Mouse (Mus musculus) leukemia stem cell, adult 10-12 weeks (primary cell): ENCODE data around the gene Polg2. TPM values are rescaled to one million over a fixed set of nuclear protein-coding genes. Genes with fewer than 3 reads are reported as not detected.

Experiments
- polyA plus RNA-seq: library from polyadenylated mRNA; stranded (reverse); fragments of >175 nt; gene quantifications from 2 replicates; pipeline ENCODE4 v1.2.3, GENCODE M21; 2012; ENCODE audit warnings: low replicate concordance

Gene Polg2
- polyA plus RNA-seq = 1.3 and 2.4 TPM in 2 replicates

DNA sequence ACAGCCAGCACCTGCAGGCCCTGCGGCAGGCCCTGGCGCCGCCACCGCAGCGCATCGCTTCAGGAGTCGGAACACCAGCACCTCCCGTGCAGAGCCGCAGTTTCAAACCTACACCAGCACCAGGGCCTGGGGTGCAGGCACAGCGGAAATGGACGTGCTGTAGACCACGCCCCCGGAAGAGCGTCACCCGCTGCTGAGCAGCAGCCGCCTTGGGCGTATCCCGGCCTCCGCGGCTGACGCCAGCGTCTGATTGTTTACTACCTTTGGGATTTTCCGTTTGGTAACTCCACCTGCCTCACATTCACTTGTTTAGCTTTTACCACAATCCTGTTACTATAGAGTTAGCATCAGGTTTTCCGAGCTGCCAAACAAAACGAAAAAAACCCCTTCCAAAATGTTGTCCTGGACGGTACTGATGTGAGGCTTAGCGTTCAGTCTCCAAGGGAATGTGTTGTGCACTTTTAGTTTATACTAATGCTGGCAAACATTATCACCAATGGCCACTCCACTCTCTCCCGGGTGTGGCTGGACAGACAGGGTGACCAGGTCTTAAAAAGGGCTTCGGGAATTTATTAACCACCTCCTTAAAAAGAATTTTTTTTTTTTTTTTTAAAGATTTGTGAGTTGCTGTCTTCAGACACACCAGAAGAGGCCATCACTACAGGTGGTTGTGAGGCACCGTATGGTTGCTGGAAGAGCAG, at the start of gene Polg2:
Gene Polg2, minus strand, starts transcription at position 150 of the 701 bp plus-strand sequence.

GRCm38 (mm10) chr11:106788775-106789459, 9.6 kb upstream of the Polg2 start, which contains the start of the genes Ddx5 and Cep95:
Gene Ddx5 (minus strand): TSS chr11:106789185.
Gene Cep95 (plus strand): TSS chr11:106789252.

GRCm38 (mm10) chr11:106751039-106752018, 28.0 kb downstream of the Polg2 start, which contains the start of gene Milr1:
Gene Milr1 (plus strand): TSS chr11:106751226.

DNA sequence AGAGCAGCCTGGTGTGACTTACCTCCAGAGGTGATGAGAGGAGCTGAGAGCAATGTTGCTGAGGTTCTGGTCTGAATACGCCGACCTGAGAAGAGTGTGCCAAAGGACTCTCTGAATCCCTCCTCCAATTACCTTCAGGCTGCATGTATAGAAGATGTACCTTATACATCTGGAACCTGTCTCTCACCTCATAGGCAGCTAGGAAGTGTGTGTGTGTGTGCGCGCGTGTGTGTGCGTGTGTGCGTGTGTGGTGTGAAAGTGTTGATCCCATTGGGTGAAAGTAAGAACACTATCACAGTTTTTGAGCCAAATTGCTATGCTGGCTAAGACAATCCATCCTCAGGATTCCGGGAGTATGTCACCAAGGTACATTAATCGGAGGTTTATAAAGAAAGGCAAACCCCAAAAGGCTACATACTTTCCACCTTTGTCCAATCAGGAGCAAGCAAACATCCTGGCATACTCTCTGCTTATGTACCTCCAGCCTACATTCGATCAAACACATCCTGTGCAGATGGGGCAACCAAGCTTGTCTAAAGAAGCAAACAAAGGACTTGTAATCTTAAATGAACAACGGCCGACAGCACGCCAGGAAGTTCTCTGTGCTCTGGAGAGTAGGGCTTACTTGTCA, 29.1 kb downstream of the Polg2 start, which contains the start of gene Pecam1:
Gene Pecam1, minus strand, starts transcription at position 508 of the 631 bp plus-strand sequence.

Other genes starting within 250 kb of the Polg2 start
- 4.0 and 7.8 TPM in 2 replicates for gene Tex2, start 166.1 kb downstream of the Polg2 start, polyA plus RNA-seq
- 0.83 and 1.5 TPM in 2 replicates for gene Pecam1, start 28.9 kb downstream of the Polg2 start, polyA plus RNA-seq
- gene Milr1, start 28.3 kb downstream of the Polg2 start, polyA plus RNA-seq = 0.30 TPM in 1 of 2 replicates, not detected in the other
- gene Ddx5, start 9.6 kb upstream of the Polg2 start, polyA plus RNA-seq = 6,052 and 6,515 TPM in 2 replicates
- gene Cep95, start 9.7 kb upstream of the Polg2 start, polyA plus RNA-seq = 2.0 and 4.0 TPM in 2 replicates
- gene Smurf2, start 141.2 kb upstream of the Polg2 start, polyA plus RNA-seq = 3.5 and 4.0 TPM in 2 replicates
- 7.0 and 18.2 TPM in 2 replicates for gene Kpna2, start 220.0 kb upstream of the Polg2 start, polyA plus RNA-seq
- 0.64 TPM in 1 of 2 replicates, not detected in the other for gene 1810010H24Rik, start 246.1 kb upstream of the Polg2 start, polyA plus RNA-seq